Mouse (Mus musculus): ENCODE measurements at regions not wholly inside any gene's neighbourhood (a gene's known extent, or its start where the extent isn't known, plus 50 kb on each side); places are given as distances from the start of the nearest gene placed in this dataset.

GRCm38 (mm10) chr2:72791496-72791895 lies 188.8 kb downstream of the Sp3 start:
- TF ChIP-seq POLR2A (IDR thresholded peaks at IDR 0.05; ENCODE audit: low read depth, low read length) (no peak), CTCF (IDR thresholded peaks at IDR 0.05; ENCODE audit: extremely low read depth, insufficient read length, insufficient replicate concordance, low read depth, low read length) (no peak)

Data from small intestine, adult 2 months (tissue).